Mouse (Mus musculus) liver, embryonic 11.5 days (tissue): ENCODE data around the gene Gga3. TPM values are rescaled to one million over a fixed set of nuclear protein-coding genes. Genes with fewer than 3 reads are reported as not detected.
A peak's percentile ranks its signal among the peaks of the same experiment; 100 is the strongest.

Experiments used
- ATAC-seq: fragments of 200-750 bp; cut with Nextera tagmentation; replicated peaks from 2 replicates; pipeline ENCODE4 v1.8.0; 2017; ENCODE audit warnings: moderate number of reproducible peaks, mild to moderate bottlenecking, moderate TSS enrichment, moderate library complexity; ENCODE audit not compliant: low FRiP score
- DNase-seq: peaks from one replicate; pipeline ENCODE4 v3.0.0-alpha.2; 2017; ENCODE audit warnings: low spot score
- H3K27ac ChIP-seq: fragments of 300-500 bp; sonication (generic); 2 replicates; pipeline ENCODE4 v1.5.1; 2014; ENCODE audit warnings: mild to moderate bottlenecking, low read depth, low read length, control low read depth
- H3K27me3 ChIP-seq: fragments of 300-500 bp; sonication (generic); replicated peaks from 2 replicates; pipeline ENCODE4 v1.6.1; 2014; ENCODE audit warnings: low read length, mixed read lengths; ENCODE audit not compliant: control insufficient read depth, insufficient read depth
- H3K36me3 ChIP-seq: fragments of 300-500 bp; sonication (generic); 2 replicates; pipeline ENCODE4 v1.6.1; 2014; ENCODE audit warnings: mild to moderate bottlenecking, low read length, moderate library complexity, mixed read lengths; ENCODE audit not compliant: control insufficient read depth, insufficient read depth
- H3K4me1 ChIP-seq: fragments of 300-500 bp; sonication (generic); replicated peaks from 2 replicates; pipeline ENCODE4 v1.6.1; 2014; ENCODE audit warnings: low read length, mixed read lengths; ENCODE audit not compliant: control insufficient read depth, insufficient read depth
- H3K4me2 ChIP-seq: fragments of 300-500 bp; sonication (generic); 2 replicates; pipeline ENCODE4 v1.6.1; 2014; ENCODE audit warnings: mild to moderate bottlenecking, control low read depth, moderate library complexity
- H3K4me3 ChIP-seq: fragments of 300-500 bp; sonication (generic); 2 replicates; pipeline ENCODE4 v1.5.1; 2014; ENCODE audit warnings: low read depth, low read length, control low read depth
- H3K9ac ChIP-seq: fragments of 300-500 bp; sonication (generic); 2 replicates; pipeline ENCODE4 v1.6.1; 2014; ENCODE audit warnings: low read depth, low read length, control low read depth
- H3K9me3 ChIP-seq: fragments of 300-500 bp; sonication (generic); 2 replicates; pipeline ENCODE4 v1.6.1; 2016; ENCODE audit warnings: low read length, inconsistent platforms, mixed read lengths; ENCODE audit not compliant: control insufficient read depth
- WGBS: fragments of 180-500 bp; shearing (Covaris S2); extraction: QIAGEN DNeasy Blood & Tissue Kit; methylation state at CpG from one replicate; pipeline ENCODE4 v1.1.7; 2014; 5-methylcytosine and 5-hydroxymethylcytosine counted together
- polyA plus RNA-seq: library from polyadenylated mRNA; unstranded; fragments of >200 nt; fragmentation: Nextera tagmentation; extraction: Ambion mirVana; gene quantifications from 2 replicates; pipeline ENCODE4 v1.2.1, GENCODE M21; 2014

Gene Gga3
- polyA plus RNA-seq, 1 experiment from 2014 or later: 23.6 TPM

DNA sequence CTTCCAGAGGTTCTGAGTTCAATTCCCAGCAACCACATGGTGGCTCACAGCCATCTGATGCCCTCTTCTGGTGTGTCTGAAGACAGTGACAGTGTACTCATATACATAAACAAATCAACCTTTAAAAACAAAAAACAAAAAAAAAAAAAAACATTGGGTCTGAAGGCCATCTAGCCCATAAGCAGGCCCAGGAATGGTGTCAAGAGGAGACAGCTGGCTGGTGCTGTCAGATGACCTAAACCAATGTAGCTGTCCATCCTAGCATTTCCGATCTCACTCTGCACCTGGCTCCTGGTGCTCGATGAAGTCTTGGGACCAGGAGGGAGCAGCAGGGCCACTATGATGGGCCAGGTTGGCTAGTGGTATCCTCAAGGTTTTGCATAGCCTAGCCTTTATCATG lies 38.9 kb upstream of the Gga3 start:
- Histone ChIP-seq H3K9me3 (no peaks in the 10 kb centered on the region), H3K27me3 (no peaks in the 10 kb centered on the region), H3K27ac (no peak overlapping the region), H3K36me3 (peaks cover 8% of the 10 kb centered on the region), H3K9ac (no peak overlapping the region), H3K4me2 (no peak overlapping the region), H3K4me3 (no peak overlapping the region), H3K4me1 (0 out of 2 replicates have a peak, but pooled peaks cover 6% of the 10 kb centered on the region)
- ATAC-seq (no peak), DNase-seq (no peak)
- 98% methylated on average over 2 of the region's 2 CpGs for WGBS

DNA sequence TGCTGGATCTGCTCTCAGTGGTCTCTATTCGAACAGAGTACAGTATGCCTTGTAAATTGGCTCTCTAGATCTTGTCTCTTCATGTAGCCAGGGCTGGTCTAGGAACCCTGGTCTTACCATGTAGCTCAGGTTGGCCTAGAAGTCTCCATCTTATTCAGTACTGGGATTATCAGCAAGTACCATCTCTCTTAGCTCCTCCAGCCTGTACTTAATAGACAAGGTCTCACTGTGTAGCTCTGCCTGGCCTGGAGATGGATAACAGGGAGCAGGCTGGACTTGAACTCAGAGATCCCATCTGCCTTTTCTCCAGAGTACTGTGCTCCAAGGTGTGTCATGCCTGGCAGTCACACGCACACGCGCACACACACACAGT lies 37.8 kb upstream of the Gga3 start:
- 82% methylated on average over 4 of the region's 4 CpGs for WGBS
- no peaks in the 10 kb centered on the region for H3K9me3 ChIP-seq
- no peaks in the 10 kb centered on the region for H3K27me3 ChIP-seq
- no peak overlapping the region for H3K4me3 ChIP-seq
- H3K36me3 ChIP-seq: peaks cover 6% of the 10 kb centered on the region
- DNase-seq (no peak), ATAC-seq (peak; percentile 32; the same call in 1 of the 2 replicates)
- no peak overlapping the region for H3K9ac ChIP-seq
- H3K27ac ChIP-seq: no peak overlapping the region
- 0 out of 2 replicates have a peak, but pooled peaks cover 6% of the 10 kb centered on the region for H3K4me1 ChIP-seq
- H3K4me2 ChIP-seq: no peak overlapping the region

DNA sequence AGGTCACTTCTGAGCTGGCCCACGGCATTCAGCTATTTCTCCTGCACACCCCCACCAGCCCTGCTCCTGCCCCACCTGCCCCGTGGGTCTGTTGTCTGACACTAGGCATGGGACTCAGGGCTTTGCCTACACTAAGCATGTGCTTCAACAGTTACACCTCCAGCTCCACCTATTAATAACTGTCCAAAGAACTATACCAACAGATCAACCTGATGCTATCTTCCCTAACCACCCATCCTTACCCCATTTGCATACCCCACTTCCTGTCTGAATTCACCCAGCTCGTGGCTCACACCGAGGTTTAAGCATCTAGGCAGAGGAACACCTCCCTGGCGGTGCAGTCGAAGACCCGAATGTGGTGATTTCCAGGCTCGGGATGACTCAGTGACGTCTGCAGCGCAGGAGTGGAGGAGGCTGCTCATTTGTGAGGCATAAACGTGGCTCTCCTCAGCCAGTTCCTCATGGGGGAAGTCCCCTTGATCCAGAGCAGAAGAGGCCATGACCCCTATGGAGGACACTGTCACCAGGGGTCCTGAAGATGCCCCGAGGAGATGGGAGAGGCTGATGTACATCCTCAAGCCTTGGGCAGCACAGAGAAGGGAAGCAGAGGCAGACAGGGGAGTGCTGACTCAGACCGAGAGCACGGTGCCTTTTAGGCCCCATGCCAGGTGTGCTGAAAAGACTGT lies 37.3 kb upstream of the Gga3 start:
- Histone ChIP-seq H3K4me2 (no peak overlapping the region), H3K4me1 (0 out of 2 replicates have a peak, but pooled peaks cover 6% of the 10 kb centered on the region), H3K36me3 (0 out of 2 replicates have a peak, but pooled peaks cover 3% of the 10 kb centered on the region), H3K27ac (no peak overlapping the region), H3K4me3 (no peak overlapping the region), H3K27me3 (no peaks in the 10 kb centered on the region), H3K9me3 (no peaks in the 10 kb centered on the region), H3K9ac (no peak overlapping the region)
- DNase-seq: no peak
- WGBS: 38% methylated on average over 14 of the region's 14 CpGs
- 0 out of 2 replicates have a peak, but pooled peaks have one; percentile 5 for ATAC-seq

DNA sequence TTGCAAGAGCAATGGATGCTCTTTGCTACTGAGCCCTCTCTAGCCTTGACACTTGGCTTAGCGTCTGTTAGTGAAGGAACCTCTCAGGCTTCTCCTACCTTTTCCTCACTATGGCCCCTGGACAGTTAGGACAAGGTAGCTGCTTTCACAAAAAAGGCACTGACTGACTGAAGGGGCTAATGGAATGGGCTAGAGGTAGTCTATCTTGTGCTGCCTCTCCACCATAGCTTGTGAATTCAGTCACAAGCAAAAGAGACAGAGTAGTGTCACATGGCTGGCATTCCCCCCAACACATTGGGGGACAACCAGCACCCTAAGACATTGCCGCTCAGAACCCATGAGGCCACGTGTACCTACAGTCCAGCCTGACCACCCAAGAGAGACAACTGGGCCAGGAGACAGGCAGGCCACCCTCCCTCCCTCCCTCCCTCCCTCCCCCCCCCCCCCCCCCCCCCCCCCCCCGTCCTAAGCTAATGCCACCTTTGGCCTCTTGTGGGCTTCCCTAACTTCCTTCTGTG lies 36.5 kb upstream of the Gga3 start:
- Histone ChIP-seq H3K4me1 (0 out of 2 replicates have a peak, but pooled peaks cover 6% of the 10 kb centered on the region), H3K9me3 (no peaks in the 10 kb centered on the region), H3K9ac (no peak overlapping the region), H3K27me3 (no peaks in the 10 kb centered on the region), H3K27ac (no peak overlapping the region), H3K4me3 (no peak overlapping the region), H3K4me2 (no peak overlapping the region), H3K36me3 (no peaks in the 10 kb centered on the region)
- 72% methylated on average over 3 of the region's 4 CpGs for WGBS
- DNase-seq (no peak), ATAC-seq (no peak)

DNA sequence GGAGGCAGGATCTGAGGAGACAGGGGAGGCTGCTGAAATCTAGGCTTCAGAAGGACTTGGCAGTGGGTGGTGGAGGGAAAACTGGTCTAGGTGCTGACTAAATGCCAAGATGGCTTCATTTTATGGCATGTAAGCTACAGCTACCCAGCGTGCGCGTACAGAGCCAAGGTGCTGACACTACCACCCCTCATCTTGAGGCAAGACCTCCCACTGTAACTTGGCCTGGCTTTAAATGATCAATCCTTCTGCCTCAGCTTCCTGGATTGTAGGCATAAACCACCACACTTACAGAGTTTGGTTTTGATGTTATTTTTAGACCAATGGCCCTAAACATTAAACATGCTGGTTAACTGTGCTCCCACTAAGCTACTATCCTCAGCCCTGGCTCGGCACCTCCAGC lies 35.7 kb upstream of the Gga3 start:
- no peak overlapping the region for H3K9ac ChIP-seq
- H3K9me3 ChIP-seq: no peaks in the 10 kb centered on the region
- 84% methylated on average over 4 of the region's 4 CpGs for WGBS
- H3K4me2 ChIP-seq: no peak overlapping the region
- H3K36me3 ChIP-seq: no peaks in the 10 kb centered on the region
- no peak for ATAC-seq
- no peak overlapping the region for H3K27ac ChIP-seq
- H3K27me3 ChIP-seq: no peaks in the 10 kb centered on the region
- H3K4me3 ChIP-seq: no peak overlapping the region
- 0 out of 2 replicates have a peak, but pooled peaks cover 6% of the 10 kb centered on the region for H3K4me1 ChIP-seq
- DNase-seq: no peak

- no peak for DNase-seq
- 48% methylated on average over 5 of the region's 5 CpGs for WGBS
- no peak overlapping the region for H3K9ac ChIP-seq
- no peak for ATAC-seq
- H3K27ac ChIP-seq: no peak overlapping the region
- no peaks in the 10 kb centered on the region for H3K36me3 ChIP-seq
- no peaks in the 10 kb centered on the region for H3K27me3 ChIP-seq
- H3K9me3 ChIP-seq: no peaks in the 10 kb centered on the region
- no peak overlapping the region for H3K4me2 ChIP-seq
- H3K4me1 ChIP-seq: 0 out of 2 replicates have a peak, but pooled peaks cover 6% of the 10 kb centered on the region
- no peak overlapping the region for H3K4me3 ChIP-seq
Observed at GRCm38 (mm10) chr11:115638498-115639409, 34.9 kb upstream of the Gga3 start.

GRCm38 (mm10) chr11:115636960-115637359 lies 33.1 kb upstream of the Gga3 start:
- Histone ChIP-seq H3K27me3 (no peaks in the 10 kb centered on the region), H3K9me3 (no peaks in the 10 kb centered on the region), H3K27ac (no peak overlapping the region), H3K36me3 (no peaks in the 10 kb centered on the region), H3K4me3 (no peak overlapping the region), H3K9ac (no peak overlapping the region), H3K4me1 (0 out of 2 replicates have a peak, but pooled peaks cover 6% of the 10 kb centered on the region), H3K4me2 (no peak overlapping the region)
- no peak for DNase-seq
- WGBS: 71% methylated on average over 3 of the region's 3 CpGs
- ATAC-seq: no peak

GRCm38 (mm10) chr11:115635484-115635883 lies 31.6 kb upstream of the Gga3 start:
- ATAC-seq: no peak
- DNase-seq: no peak
- Histone ChIP-seq H3K9ac (no peak overlapping the region), H3K27ac (no peak overlapping the region), H3K4me3 (no peak overlapping the region), H3K4me2 (no peak overlapping the region), H3K9me3 (no peaks in the 10 kb centered on the region), H3K36me3 (no peaks in the 10 kb centered on the region), H3K4me1 (peaks cover 8% of the 10 kb centered on the region), H3K27me3 (no peaks in the 10 kb centered on the region)
- WGBS: 76% methylated on average over 8 of the region's 8 CpGs
